ENCODE assay signal across 31 mouse cellular contexts in genomic region chr8:89759531-89759930, GRCm38 (mm10).
"Had no signal": no experiment of that assay in that cellular context is flagged by ENCODE, and none has a peak within 500 bp of the region (broad histone marks: within the 10 kb centered on the region; RNA-seq: fewer than 3 reads in every experiment).

No protein-coding gene starts in this region.

- H3K4me2 ChIP-seq: limb, embryonic 13.5 days; limb, embryonic 15.5 days; liver, embryonic 11.5 days; liver, embryonic 12.5 days; liver, embryonic 13.5 days; liver, embryonic 15.5 days; lung, embryonic 14.5 days; lung, embryonic 15.5 days; midbrain, embryonic 12.5 days; midbrain, embryonic 13.5 days; neural tube, embryonic 12.5 days had no signal

- H3K36me3 ChIP-seq: limb, embryonic 10.5 days; limb, embryonic 12.5 days; limb, embryonic 13.5 days; limb, embryonic 15.5 days; liver, embryonic 12.5 days; liver, embryonic 13.5 days; liver, embryonic 15.5 days; lung, embryonic 15.5 days; midbrain, embryonic 10.5 days; midbrain, embryonic 12.5 days; midbrain, embryonic 13.5 days; neural tube, embryonic 12.5 days had no signal

- H3K9ac ChIP-seq: limb, embryonic 12.5 days; limb, embryonic 13.5 days; limb, embryonic 15.5 days; liver, embryonic 12.5 days; liver, embryonic 13.5 days; liver, embryonic 14.5 days; liver, embryonic 15.5 days; liver, postnatal 0 days; lung, embryonic 14.5 days; lung, embryonic 15.5 days; midbrain, embryonic 12.5 days; midbrain, embryonic 13.5 days; neural tube, embryonic 12.5 days had no signal

- H3K27ac ChIP-seq: left cerebral cortex, adult 2 months; limb, embryonic 10.5 days; limb, embryonic 12.5 days; limb, embryonic 13.5 days; limb, embryonic 15.5 days; liver, embryonic 12.5 days; liver, embryonic 13.5 days; liver, embryonic 14.5 days; liver, embryonic 15.5 days; lung, embryonic 15.5 days; macrophage; midbrain, embryonic 10.5 days; midbrain, embryonic 12.5 days; midbrain, embryonic 13.5 days; neural tube, embryonic 12.5 days had no signal

- H3K4me3 ChIP-seq: left cerebral cortex, adult 2 months; limb, embryonic 10.5 days; limb, embryonic 12.5 days; limb, embryonic 13.5 days; limb, embryonic 15.5 days; liver, embryonic 12.5 days; liver, embryonic 13.5 days; liver, embryonic 15.5 days; lung, embryonic 15.5 days; megakaryocyte, embryonic 14.5 days; midbrain, embryonic 10.5 days; midbrain, embryonic 12.5 days; midbrain, embryonic 13.5 days; myocyte; neural tube, embryonic 12.5 days had no signal

- H3K4me1 ChIP-seq: liver, embryonic 12.5 days; liver, embryonic 13.5 days; liver, embryonic 15.5 days; lung, embryonic 15.5 days; megakaryocyte, embryonic 14.5 days; midbrain, embryonic 10.5 days; midbrain, embryonic 12.5 days; midbrain, embryonic 13.5 days; neural tube, embryonic 12.5 days had no signal

- DNase-seq: left cerebral cortex, postnatal 4 days; liver; liver, embryonic 13.5 days; liver, postnatal 0 days; lung, adult 18-20 months; lung, adult 2 months; lung, embryonic 14.5 days; lung, postnatal 10 days; lung, postnatal 14 days; lung, postnatal 36 days; lung, postnatal 4 days; midbrain, embryonic 14.5 days had no signal

- H3K27me3 ChIP-seq: liver, embryonic 12.5 days; liver, embryonic 13.5 days; liver, embryonic 15.5 days; lung, embryonic 15.5 days; megakaryocyte, embryonic 14.5 days; midbrain, embryonic 12.5 days; midbrain, embryonic 13.5 days; neural tube, embryonic 12.5 days had no signal

- H3K9me3 ChIP-seq: limb, embryonic 10.5 days; limb, embryonic 12.5 days; limb, embryonic 13.5 days; limb, embryonic 15.5 days; liver, embryonic 12.5 days; liver, embryonic 13.5 days; liver, embryonic 15.5 days; lung, embryonic 15.5 days; midbrain, embryonic 10.5 days; midbrain, embryonic 12.5 days; midbrain, embryonic 13.5 days; neural tube, embryonic 12.5 days had no signal

- ATAC-seq: liver, embryonic 12.5 days; liver, postnatal 0 days; lung, postnatal 0 days; midbrain, embryonic 13.5 days; midbrain, embryonic 16.5 days had no signal
